Mouse (Mus musculus) small intestine, adult 2 months (tissue): ENCODE measurements around the gene Cdh20. TPM values are rescaled to one million over a fixed set of nuclear protein-coding genes. Genes with fewer than 3 reads are reported as not detected.

Source experiments
- H3K27ac ChIP-seq: fragments of 200-500 bp; 2 replicates; pipeline ENCODE4 v1.5.1; 2012; ENCODE audit warnings: low read depth, low read length, control low read depth, inconsistent platforms; ENCODE audit not compliant: insufficient read depth
- H3K27me3 ChIP-seq: fragments of 200-500 bp; 2 replicates; pipeline ENCODE4 v1.6.1; 2012; ENCODE audit warnings: mild to moderate bottlenecking, moderate library complexity, low read length, inconsistent platforms; ENCODE audit not compliant: control insufficient read depth, insufficient read depth
- H3K36me3 ChIP-seq: fragments of 200-500 bp; 2 replicates; pipeline ENCODE4 v1.6.1; 2012; ENCODE audit warnings: mild to moderate bottlenecking, low read length, control low read depth, inconsistent platforms; ENCODE audit not compliant: control insufficient read depth, insufficient read depth
- H3K4me1 ChIP-seq: fragments of 200-500 bp; 2 replicates; pipeline ENCODE4 v1.6.1; 2012; ENCODE audit warnings: low read length, inconsistent platforms, mixed read lengths; ENCODE audit not compliant: control insufficient read depth, insufficient read depth, insufficient read length
- H3K4me3 ChIP-seq: fragments of 200-500 bp; 2 replicates; pipeline ENCODE4 v1.5.1; 2012; ENCODE audit warnings: low read depth, mild to moderate bottlenecking, control low read depth, inconsistent platforms, low read length, moderate library complexity
- CTCF ChIP-seq: fragments of 200-500 bp; IDR thresholded peaks from 2 replicates; pipeline ENCODE4 v1.5.1; 2012; ENCODE audit warnings: low read depth, mild to moderate bottlenecking, control low read depth, inconsistent platforms, low read length, moderate library complexity, mixed read lengths; ENCODE audit not compliant: insufficient replicate concordance, insufficient read length; ENCODE audit errors: extremely low read depth
- POLR2A ChIP-seq: fragments of 200-500 bp; IDR thresholded peaks from 2 replicates; pipeline ENCODE4 v1.6.1; 2012; ENCODE audit warnings: low read depth, mild to moderate bottlenecking, control low read depth, inconsistent platforms, low read length, moderate library complexity
- WGBS: fragments of 180-500 bp; shearing (Covaris S2); methylation state at CpG from one replicate; pipeline ENCODE4 v1.1.7; 2018; 5-methylcytosine and 5-hydroxymethylcytosine counted together
- polyA plus RNA-seq: library from polyadenylated mRNA; depleted of rRNA; stranded (reverse); fragments of >200 nt; gene quantifications from 2 replicates; pipeline ENCODE4 v1.2.3, GENCODE M21; 2012

Cdh20 gene
- polyA plus RNA-seq, 1 experiment: 0.32 TPM

DNA sequence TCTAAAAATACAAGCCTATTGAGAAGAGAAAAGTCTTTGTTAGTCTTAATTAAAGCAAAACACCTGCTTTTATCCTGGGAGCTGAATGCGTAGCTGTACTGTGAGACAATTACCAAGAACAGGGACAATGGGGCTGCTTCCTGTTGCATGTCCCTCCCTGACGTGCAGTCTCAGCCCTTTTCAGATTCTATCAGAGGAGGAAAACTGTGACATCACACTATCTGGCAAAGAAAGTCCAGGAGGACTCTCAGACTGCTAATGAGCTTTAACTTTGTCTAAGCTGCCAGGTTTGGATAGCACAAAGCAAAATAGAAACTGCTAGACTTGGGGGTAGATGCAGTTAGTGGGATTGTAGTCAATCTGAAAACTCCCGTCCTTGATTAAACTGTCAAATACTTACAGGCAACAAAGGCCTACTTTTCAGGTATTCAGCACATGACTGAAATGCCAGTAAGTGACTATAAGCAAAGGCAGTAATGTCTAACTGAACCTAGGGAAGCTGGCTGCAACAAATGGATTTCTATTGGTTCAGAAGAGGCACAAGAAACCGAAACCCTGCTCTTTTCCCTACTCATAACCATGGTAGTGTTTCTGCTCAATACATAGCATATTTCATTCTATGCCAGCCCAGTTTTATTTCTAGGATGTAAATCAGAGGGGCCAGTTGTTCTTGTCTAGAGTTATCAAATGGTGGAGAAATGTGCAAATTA lies 70.0 kb downstream of the Cdh20 start:
- no peaks in the 10 kb centered on the region for H3K27me3 ChIP-seq
- no peaks in the 10 kb centered on the region for H3K36me3 ChIP-seq
- no peak overlapping the region for H3K4me3 ChIP-seq
- H3K4me1 ChIP-seq: no peaks in the 10 kb centered on the region
- WGBS: 59% methylated on average over 4 of the region's 4 CpGs
- no peak for TF ChIP-seq CTCF
- TF ChIP-seq POLR2A: no peak
- no peak overlapping the region for H3K27ac ChIP-seq

GRCm38 (mm10) chr1:104839051-104839450 lies 70.7 kb downstream of the Cdh20 start:
- Histone ChIP-seq H3K27ac (no peak overlapping the region), H3K36me3 (no peaks in the 10 kb centered on the region), H3K4me1 (no peaks in the 10 kb centered on the region), H3K4me3 (no peak overlapping the region), H3K27me3 (no peaks in the 10 kb centered on the region)
- TF ChIP-seq POLR2A (no peak), CTCF (no peak)

DNA sequence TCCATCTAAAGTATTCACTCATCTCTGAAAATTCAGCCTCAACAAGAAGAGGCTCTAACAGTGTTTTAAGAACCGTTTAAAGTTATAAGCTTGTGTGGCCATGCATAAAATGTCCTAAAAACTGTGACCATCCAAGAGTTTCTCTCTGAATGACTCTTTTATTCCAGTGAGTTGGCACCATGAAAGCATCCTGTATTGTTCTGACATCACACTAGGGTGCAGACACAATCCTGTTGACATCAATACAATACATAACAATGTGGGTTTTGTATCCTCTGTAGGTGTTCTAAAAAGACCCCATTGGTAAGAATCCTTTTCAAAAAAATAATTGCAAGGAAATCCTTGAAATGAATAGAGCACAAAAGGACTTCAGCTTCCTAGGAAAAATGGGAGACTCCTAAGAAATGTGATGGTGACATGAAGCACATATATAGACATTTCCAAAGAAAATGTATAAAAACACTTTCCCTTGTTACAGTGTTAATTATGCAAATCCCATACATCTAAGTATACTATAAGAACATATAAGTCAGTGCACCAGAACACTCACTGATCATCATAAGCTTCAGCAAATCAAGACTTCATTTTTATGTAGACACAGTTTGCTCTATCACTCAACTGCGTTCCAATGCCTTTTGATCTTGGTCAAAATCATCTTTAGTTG lies 80.1 kb downstream of the Cdh20 start:
- H3K27me3 ChIP-seq: no peaks in the 10 kb centered on the region
- no peak overlapping the region for H3K4me3 ChIP-seq
- H3K4me1 ChIP-seq: no peaks in the 10 kb centered on the region
- H3K27ac ChIP-seq: no peak overlapping the region
- TF ChIP-seq CTCF (no peak), POLR2A (no peak)
- 74% methylated on average over 2 of the region's 2 CpGs for WGBS
- H3K36me3 ChIP-seq: no peaks in the 10 kb centered on the region

DNA sequence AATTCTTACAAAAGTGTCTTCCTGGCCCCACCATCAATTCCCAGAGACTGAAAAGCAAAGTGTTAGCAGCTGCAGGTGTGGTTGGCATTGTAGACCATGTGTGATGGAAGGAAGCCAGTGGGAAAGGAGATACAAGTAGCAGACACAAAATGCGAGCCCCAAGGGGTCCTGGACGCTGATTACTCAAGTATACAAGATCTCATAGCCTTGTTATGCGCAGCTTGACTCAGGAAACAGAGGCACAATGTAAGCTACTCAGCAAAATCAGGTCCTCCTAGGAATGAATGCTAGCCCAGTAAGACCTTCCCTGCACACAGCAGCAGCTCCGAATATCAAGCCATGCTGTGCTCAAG lies 80.6 kb downstream of the Cdh20 start:
- TF ChIP-seq POLR2A (no peak), CTCF (no peak)
- no peaks in the 10 kb centered on the region for H3K27me3 ChIP-seq
- WGBS: 81% methylated on average over 4 of the region's 4 CpGs
- H3K27ac ChIP-seq: no peak overlapping the region
- H3K4me1 ChIP-seq: no peaks in the 10 kb centered on the region
- no peaks in the 10 kb centered on the region for H3K36me3 ChIP-seq
- H3K4me3 ChIP-seq: no peak overlapping the region

- Histone ChIP-seq H3K36me3 (no peaks in the 10 kb centered on the region), H3K27ac (no peak overlapping the region), H3K27me3 (no peaks in the 10 kb centered on the region), H3K4me1 (no peaks in the 10 kb centered on the region), H3K4me3 (no peak overlapping the region)
- 65% methylated on average over 1 of the region's 1 CpGs for WGBS
- TF ChIP-seq CTCF: no peak
- no peak for TF ChIP-seq POLR2A
Measured at GRCm38 (mm10) chr1:104877384-104877783, 109.1 kb downstream of the Cdh20 start.

DNA sequence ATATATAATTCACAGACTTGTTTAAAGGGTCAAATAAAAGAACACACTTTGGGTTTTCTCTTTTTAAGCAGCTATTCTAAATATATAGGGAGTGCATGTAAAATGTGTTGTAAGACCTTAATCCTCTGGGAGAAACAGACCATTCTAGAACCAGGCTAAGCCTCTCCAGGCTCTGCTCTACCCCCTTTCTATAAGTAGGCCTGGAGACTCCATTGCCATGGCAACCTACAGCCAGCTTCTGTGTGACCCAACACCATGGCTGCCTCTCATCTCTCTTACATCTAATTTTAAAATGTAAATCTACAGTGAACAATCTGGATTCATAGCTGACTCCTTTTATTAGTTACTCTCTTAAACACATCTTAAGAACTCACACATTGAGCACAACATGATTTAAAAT lies 133.5 kb downstream of the Cdh20 start:
- H3K27ac ChIP-seq: no peak overlapping the region
- TF ChIP-seq CTCF: no peak
- no peak for TF ChIP-seq POLR2A
- no peaks in the 10 kb centered on the region for H3K36me3 ChIP-seq
- H3K4me1 ChIP-seq: no peaks in the 10 kb centered on the region
- no peaks in the 10 kb centered on the region for H3K27me3 ChIP-seq
- H3K4me3 ChIP-seq: no peak overlapping the region

GRCm38 (mm10) chr1:104903409-104903808 lies 135.1 kb downstream of the Cdh20 start:
- H3K27me3 ChIP-seq: no peaks in the 10 kb centered on the region
- 62% methylated on average over 5 of the region's 5 CpGs for WGBS
- no peak overlapping the region for H3K4me3 ChIP-seq
- no peaks in the 10 kb centered on the region for H3K4me1 ChIP-seq
- TF ChIP-seq CTCF (no peak), POLR2A (no peak)
- no peak overlapping the region for H3K27ac ChIP-seq
- H3K36me3 ChIP-seq: no peaks in the 10 kb centered on the region
